Comparison of ENCODE assay signal across 8 mouse cellular contexts in genomic region chr11:109343991-109344599, GRCm38 (mm10). TPM values are rescaled to one million over a fixed set of nuclear protein-coding genes. Genes with fewer than 3 reads are reported as not detected.
DNase-seq lines count a peak whose midpoint lies in the region; ATAC-seq lines count a peak whose summit lies in the region.

No protein-coding gene starts in this region.

- peaks cover 4% of the 10 kb centered on the region; the same call in 1 of the 2 replicates for H3K27me3 ChIP-seq in embryonic facial prominence, embryonic 13.5 days
- H3K27me3 ChIP-seq in embryonic facial prominence, embryonic 10.5 days (replicated peaks; ENCODE audit: low read depth, poor library complexity, severe bottlenecking) = no peaks in the 10 kb centered on the region
- H3K27me3 ChIP-seq in intestine, embryonic 15.5 days (replicated peaks) = no peaks in the 10 kb centered on the region
- no peaks in the 10 kb centered on the region for H3K27me3 ChIP-seq in forebrain, embryonic 15.5 days

- no peak for ATAC-seq in embryonic facial prominence, embryonic 13.5 days (ENCODE audit: insufficient number of reproducible peaks, insufficient read depth, low FRiP score, low TSS enrichment, low read depth)
- peak; percentile 29 for ATAC-seq in intestine, embryonic 15.5 days
- ATAC-seq in forebrain, embryonic 15.5 days (replicated peaks) = no peak

- H3K9me3 ChIP-seq in embryonic facial prominence, embryonic 13.5 days = no peaks in the 10 kb centered on the region
- H3K9me3 ChIP-seq in embryonic facial prominence, embryonic 10.5 days = no peaks in the 10 kb centered on the region
- no peaks in the 10 kb centered on the region for H3K9me3 ChIP-seq in intestine, embryonic 15.5 days
- H3K9me3 ChIP-seq in forebrain, embryonic 15.5 days = no peaks in the 10 kb centered on the region

- peak overlapping the region; percentile 39; the same call in 1 of the 2 replicates for H3K27ac ChIP-seq in embryonic facial prominence, embryonic 13.5 days
- H3K27ac ChIP-seq in embryonic facial prominence, embryonic 10.5 days (replicated peaks) = no peak overlapping the region
- peak overlapping the region; percentile 77 for H3K27ac ChIP-seq in intestine, embryonic 15.5 days
- H3K27ac ChIP-seq in forebrain, embryonic 15.5 days (replicated peaks) = no peak overlapping the region

- 20% methylated on average over 10 of the region's 10 CpGs for WGBS in embryonic facial prominence, embryonic 13.5 days
- WGBS in embryonic facial prominence, embryonic 10.5 days = 22% methylated on average over 10 of the region's 10 CpGs
- 28% methylated on average over 10 of the region's 10 CpGs for WGBS in intestine, embryonic 15.5 days
- 38% methylated on average over 10 of the region's 10 CpGs for WGBS in forebrain, embryonic 15.5 days

- no peak overlapping the region for H3K9ac ChIP-seq in embryonic facial prominence, embryonic 13.5 days
- H3K9ac ChIP-seq in intestine, embryonic 15.5 days = no peak overlapping the region
- H3K9ac ChIP-seq in forebrain, embryonic 15.5 days (replicated peaks) = no peak overlapping the region

- H3K4me1 ChIP-seq in embryonic facial prominence, embryonic 13.5 days = peaks cover 34% of the 10 kb centered on the region
- H3K4me1 ChIP-seq in embryonic facial prominence, embryonic 10.5 days = peaks cover 25% of the 10 kb centered on the region
- H3K4me1 ChIP-seq in intestine, embryonic 15.5 days (replicated peaks) = peaks cover 34% of the 10 kb centered on the region
- peaks cover 10% of the 10 kb centered on the region for H3K4me1 ChIP-seq in forebrain, embryonic 15.5 days

- no peak overlapping the region for H3K4me3 ChIP-seq in embryonic facial prominence, embryonic 13.5 days
- H3K4me3 ChIP-seq in embryonic facial prominence, embryonic 10.5 days = no peak overlapping the region
- H3K4me3 ChIP-seq in intestine, embryonic 15.5 days (replicated peaks) = no peak overlapping the region
- H3K4me3 ChIP-seq in forebrain, embryonic 15.5 days = no peak overlapping the region

- DNase-seq in embryonic facial prominence, embryonic 10.5 days (ENCODE audit: low spot score) = no peak
- DNase-seq in CD4-positive helper T cell, adult 2 months (ENCODE audit: low read depth, low spot score) = peak; percentile 45
- peak; percentile 59 to 74 for DNase-seq in cerebellum, postnatal 36 days
- peak; percentile 57 for DNase-seq in lung, postnatal 25 days (ENCODE audit: low spot score)
- DNase-seq in frontal cortex, postnatal 14 days (ENCODE audit: low spot score in 2 of 2) = no peak

- peak overlapping the region; percentile 20 for H3K4me2 ChIP-seq in embryonic facial prominence, embryonic 13.5 days
- peak overlapping the region; percentile 31 for H3K4me2 ChIP-seq in intestine, embryonic 15.5 days (replicated peaks)
- H3K4me2 ChIP-seq in forebrain, embryonic 15.5 days (replicated peaks) = no peak overlapping the region

- no peaks in the 10 kb centered on the region for H3K36me3 ChIP-seq in embryonic facial prominence, embryonic 13.5 days
- no peaks in the 10 kb centered on the region for H3K36me3 ChIP-seq in embryonic facial prominence, embryonic 10.5 days (replicated peaks)
- H3K36me3 ChIP-seq in intestine, embryonic 15.5 days = no peaks in the 10 kb centered on the region
- no peaks in the 10 kb centered on the region for H3K36me3 ChIP-seq in forebrain, embryonic 15.5 days

RNA-seq across cellular contexts. Expression of gene Gna13, which starts 18.5 kb away (rescaled TPM):
- polyA plus RNA-seq in embryonic facial prominence, embryonic 13.5 days (2015; fragmentation: Nextera tagmentation; extraction: Ambion mirVana) = 21.4 and 22.1 TPM in 2 replicates
- polyA plus RNA-seq in embryonic facial prominence, embryonic 10.5 days (2016; fragmentation: Nextera tagmentation; extraction: Ambion mirVana) = 18.3 and 18.5 TPM in 2 replicates
- polyA plus RNA-seq in intestine, embryonic 15.5 days (2015; fragmentation: Nextera tagmentation; extraction: Ambion mirVana) = 32.2 and 32.7 TPM in 2 replicates
- 17.4 and 18.5 TPM in 2 replicates for polyA plus RNA-seq in forebrain, embryonic 15.5 days (2015; fragmentation: Nextera tagmentation; extraction: Ambion mirVana)

RNA-seq across cellular contexts. Expression of gene Rgs9, which starts 46.2 kb away (rescaled TPM):
- 2.1 and 3.0 TPM in 2 replicates for polyA plus RNA-seq in embryonic facial prominence, embryonic 13.5 days (2015; fragmentation: Nextera tagmentation; extraction: Ambion mirVana)
- 1.8 TPM in 2 replicates for polyA plus RNA-seq in embryonic facial prominence, embryonic 10.5 days (2016; fragmentation: Nextera tagmentation; extraction: Ambion mirVana)
- 3.6 and 4.2 TPM in 2 replicates for polyA plus RNA-seq in intestine, embryonic 15.5 days (2015; fragmentation: Nextera tagmentation; extraction: Ambion mirVana)
- 5.4 and 6.5 TPM in 2 replicates for polyA plus RNA-seq in forebrain, embryonic 15.5 days (2015; fragmentation: Nextera tagmentation; extraction: Ambion mirVana)

Comparison
In these comparisons a context has a peak if more than half of its experiments do, and no peak if none do; other contexts are left out.
1. H3K27ac ChIP-seq: peak in embryonic facial prominence, embryonic 13.5 days (single experiment) and intestine, embryonic 15.5 days (single experiment); none in embryonic facial prominence, embryonic 10.5 days (single experiment) and forebrain, embryonic 15.5 days (single experiment).
2. DNase-seq: peak in CD4-positive helper T cell, adult 2 months (single experiment), cerebellum, postnatal 36 days (2 of 2) and lung, postnatal 25 days (single experiment); none in embryonic facial prominence, embryonic 10.5 days (single experiment) and frontal cortex, postnatal 14 days (0 of 2).